Mouse (Mus musculus) thymus, postnatal 10 days (tissue): ENCODE results near the gene Cct7.
A peak's percentile ranks its signal among the peaks of the same experiment; 100 is the strongest.
"Not testable (repeated sequence)": the region's sequence is repeated elsewhere in the genome, so short reads cannot be mapped to it uniquely, and the experiment has no call there.

Experiments
- DNase-seq, 2 experiments: peaks; one replicate each; pipeline ENCODE4 v3.0.0; 2021; ENCODE audit warnings: low spot score in 2 of 2

Cct7 gene

GRCm38 (mm10) chr6:85450697-85451663, at the start of gene Cct7:
Gene Cct7, plus strand, starts transcription at chr6:85451514.
- peak; percentile 97 to 98 for DNase-seq

- no peak for DNase-seq
These were observed 48.7 kb upstream of the Cct7 start for GRCm38 (mm10) chr6:85402613-85403012.

DNA sequence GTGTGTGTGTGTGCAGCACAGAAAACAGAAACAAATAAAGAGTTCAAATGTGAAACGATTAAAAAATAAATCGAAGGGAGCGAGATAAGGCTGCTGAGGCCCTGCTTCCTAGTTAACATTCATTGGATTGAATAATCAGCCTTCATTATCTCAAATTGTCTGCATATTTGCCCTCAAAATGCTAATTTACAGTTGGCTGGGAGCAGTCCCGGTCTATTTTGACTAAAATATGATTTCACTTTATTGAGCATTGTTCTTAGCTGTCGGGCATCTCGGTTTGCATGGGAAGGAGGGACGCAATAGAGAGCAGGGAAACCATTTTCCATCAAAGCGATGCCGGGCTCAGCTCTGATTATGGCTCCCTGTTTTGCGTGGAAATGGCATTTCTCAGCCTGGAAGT, 48.3 kb upstream of the Cct7 start:
- DNase-seq = no peak

- no peak for DNase-seq
These were observed 42.3 kb upstream of the Cct7 start for GRCm38 (mm10) chr6:85409003-85409402.

- DNase-seq = peak in 1 of 2 experiments; percentile 37
These were observed 40.5 kb upstream of the Cct7 start for GRCm38 (mm10) chr6:85410771-85411273.

- no peak for DNase-seq
These were observed 35.5 kb upstream of the Cct7 start for GRCm38 (mm10) chr6:85415829-85416228.

- no peak for DNase-seq
These were observed 32.2 kb upstream of the Cct7 start for GRCm38 (mm10) chr6:85419150-85419549.

GRCm38 (mm10) chr6:85423836-85424379, 27.4 kb upstream of the Cct7 start, which contains the start of gene Noto:
Gene Noto, plus strand, starts transcription at chr6:85423886.
- no peak for DNase-seq

- no peak for DNase-seq
These were observed 20.0 kb upstream of the Cct7 start for GRCm38 (mm10) chr6:85431274-85431841.

GRCm38 (mm10) chr6:85431842-85432431, 19.4 kb upstream of the Cct7 start, which contains the start of gene Smyd5:
Gene Smyd5, plus strand, starts transcription at chr6:85431989.
- DNase-seq = peak; percentile 80 to 85

- no peak for DNase-seq
These were observed 17.4 kb upstream of the Cct7 start for GRCm38 (mm10) chr6:85433865-85434264.

DNA sequence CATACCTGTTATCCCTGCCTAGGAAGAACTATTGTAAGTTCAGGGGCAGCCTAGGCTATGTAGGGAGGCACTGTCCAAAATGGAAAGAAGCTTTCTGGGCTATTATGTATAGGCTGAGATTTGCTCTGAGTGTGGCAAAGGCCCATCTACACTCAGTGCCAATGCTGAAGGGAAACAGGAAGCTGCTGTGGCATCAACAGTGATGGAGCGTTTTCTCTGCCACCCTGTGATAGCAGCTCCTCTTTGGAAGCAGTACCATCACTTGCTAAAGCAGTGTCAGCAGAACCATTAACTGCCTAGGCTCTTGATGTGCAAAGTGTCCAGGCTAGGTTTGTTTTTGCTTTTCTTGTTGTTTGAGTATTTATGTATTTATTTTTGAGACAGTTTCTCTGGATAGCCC, 15.1 kb upstream of the Cct7 start:
- DNase-seq = no peak

- no peak for DNase-seq
These were observed 14.7 kb upstream of the Cct7 start for GRCm38 (mm10) chr6:85436631-85437030.

GRCm38 (mm10) chr6:85441142-85441541, 10.2 kb upstream of the Cct7 start:
- no peak for DNase-seq

- no peak for DNase-seq
These were observed 7.7 kb upstream of the Cct7 start for GRCm38 (mm10) chr6:85443488-85444233.

DNA sequence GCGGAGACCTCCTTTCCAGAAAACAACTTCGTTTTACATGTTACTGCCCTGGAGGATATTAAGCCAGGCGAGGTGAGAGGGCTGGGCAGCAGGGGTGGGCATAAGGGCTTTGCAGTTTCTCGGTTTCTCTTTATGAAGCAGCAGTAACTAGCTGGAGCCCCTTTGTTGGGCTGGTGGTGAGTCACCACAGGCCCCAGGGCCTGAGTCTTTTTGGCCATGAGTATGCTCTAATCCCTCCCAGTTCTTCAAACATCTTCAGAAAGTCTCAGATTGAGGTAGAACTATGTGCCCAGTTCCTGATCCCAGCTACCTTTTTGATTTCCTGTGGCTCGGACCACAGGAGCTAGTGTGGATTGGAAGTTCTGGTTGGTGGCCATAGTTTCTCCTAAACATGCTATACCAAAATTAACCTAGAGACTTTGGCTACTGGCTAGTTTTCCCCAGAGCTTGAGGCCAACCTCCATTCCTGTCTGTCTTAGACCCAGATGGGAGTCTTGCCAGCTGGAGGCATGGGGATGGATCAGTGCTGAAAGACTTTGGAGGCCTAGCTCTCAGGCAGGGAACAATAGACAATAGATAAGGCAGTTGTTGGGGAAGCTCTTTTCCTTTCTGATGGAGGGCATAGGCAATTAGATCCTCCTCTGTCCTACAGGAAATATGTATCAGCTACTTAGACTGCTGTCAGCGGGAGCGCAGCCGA, 6.9 kb upstream of the Cct7 start:
- no peak for DNase-seq

- no peak for DNase-seq
These were observed 6.0 kb upstream of the Cct7 start for GRCm38 (mm10) chr6:85445286-85445685.

DNA sequence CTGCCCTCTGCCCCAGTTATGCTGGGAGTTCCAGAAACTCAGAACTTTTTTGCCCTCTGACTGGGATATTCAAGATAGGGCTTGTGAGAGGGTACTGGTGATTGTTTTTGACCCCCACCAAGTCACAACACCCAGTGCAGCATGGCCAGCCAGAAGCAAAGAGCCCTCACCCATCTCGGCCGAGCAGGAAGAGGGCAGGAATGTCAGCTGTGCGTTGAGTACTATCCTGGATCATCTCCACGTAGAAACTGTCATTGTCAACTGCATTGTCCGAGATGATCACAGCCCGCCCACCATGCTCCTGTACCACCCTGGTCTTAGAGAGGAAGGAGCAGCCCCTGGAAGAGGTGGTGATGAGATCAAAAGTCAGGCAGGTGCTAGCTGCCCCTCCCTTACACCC, 4.0 kb upstream of the Cct7 start:
- no peak for DNase-seq

- DNase-seq = not testable (repeated sequence)
These were observed 1.2 kb upstream of the Cct7 start for GRCm38 (mm10) chr6:85450140-85450539.

DNA sequence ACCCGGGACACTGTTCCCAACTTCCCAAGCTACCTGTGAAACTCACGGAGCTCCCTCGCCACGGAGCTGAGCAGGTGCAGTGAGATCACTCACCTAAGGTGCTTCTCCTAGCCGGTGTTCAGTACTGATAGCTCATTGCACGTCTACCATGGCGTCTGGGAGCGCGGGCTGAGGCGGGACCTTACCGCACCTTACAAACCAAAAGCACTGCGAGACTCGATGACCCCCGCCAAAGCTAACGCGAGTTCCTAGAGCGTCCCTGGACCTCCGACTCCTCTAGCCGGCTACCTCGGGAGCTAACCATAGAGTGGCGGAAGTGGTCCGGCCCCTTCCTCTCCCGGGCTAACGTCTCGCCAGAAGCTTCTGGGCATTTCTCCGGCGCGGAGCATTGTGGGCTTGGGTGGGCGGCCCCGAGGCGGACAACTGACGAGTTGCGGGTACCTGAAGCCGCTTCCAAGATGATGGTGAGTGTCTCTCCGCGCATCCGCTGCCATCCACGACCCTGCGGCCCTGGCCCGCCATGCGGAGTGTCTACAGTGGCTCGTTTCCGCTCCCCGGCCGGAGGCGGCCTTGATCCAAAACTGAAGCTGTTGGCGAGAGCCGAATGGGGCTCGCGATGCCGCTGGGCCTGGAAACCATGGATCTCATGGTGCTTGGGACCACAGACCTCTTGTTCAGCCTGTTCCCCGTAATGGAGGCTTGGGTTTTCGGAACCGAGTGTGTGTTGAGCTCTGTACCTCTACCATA, 523 bp downstream of the Cct7 start, which contains the start of gene Pradc1:
Gene Pradc1 (minus strand): TSS at position 307 of the 747 bp plus-strand sequence.
- peak; percentile 90 to 91 for DNase-seq
